Mouse (Mus musculus): ENCODE measurements around the gene Mdga1. TPM values are rescaled to one million over a fixed set of nuclear protein-coding genes. Genes with fewer than 3 reads are reported as not detected.
"Not testable (repeated sequence)": the region's sequence is repeated elsewhere in the genome, so short reads cannot be mapped to it uniquely, and the experiment has no call there.

Gene Mdga1
- polyA plus RNA-seq, 1 experiment from 2014 or later: 13.6 TPM

- Histone ChIP-seq H3K27ac (no peak overlapping the region), H3K9me3 (no peaks in the 10 kb centered on the region; the same call in 1 of the 2 replicates), H3K36me3 (no peaks in the 10 kb centered on the region), H3K27me3 (0 out of 2 replicates have a peak, but pooled peaks cover 10% of the 10 kb centered on the region), H3K4me3 (no peak overlapping the region), H3K4me1 (replicated peaks) (peaks cover 32% of the 10 kb centered on the region), H3K4me2 (no peak overlapping the region), H3K9ac (no peak overlapping the region)
- no peak for ATAC-seq (ENCODE audit: low FRiP score)
- 47% methylated on average over 6 of the region's 6 CpGs for WGBS
Observed at GRCm38 (mm10) chr17:29800096-29800455, 169.8 kb downstream of the Mdga1 start.

GRCm38 (mm10) chr17:29799398-29800095 lies 170.3 kb downstream of the Mdga1 start:
- 0 out of 2 replicates have a peak, but pooled peaks cover 10% of the 10 kb centered on the region for H3K27me3 ChIP-seq
- H3K9ac ChIP-seq: no peak overlapping the region
- WGBS: 79% methylated on average over 21 of the region's 21 CpGs
- no peaks in the 10 kb centered on the region for H3K36me3 ChIP-seq
- no peak overlapping the region for H3K4me3 ChIP-seq
- ATAC-seq (ENCODE audit: low FRiP score): no peak
- no peaks in the 10 kb centered on the region for H3K9me3 ChIP-seq
- H3K27ac ChIP-seq: no peak overlapping the region
- H3K4me2 ChIP-seq: no peak overlapping the region
- H3K4me1 ChIP-seq (replicated peaks): peaks cover 37% of the 10 kb centered on the region

DNA sequence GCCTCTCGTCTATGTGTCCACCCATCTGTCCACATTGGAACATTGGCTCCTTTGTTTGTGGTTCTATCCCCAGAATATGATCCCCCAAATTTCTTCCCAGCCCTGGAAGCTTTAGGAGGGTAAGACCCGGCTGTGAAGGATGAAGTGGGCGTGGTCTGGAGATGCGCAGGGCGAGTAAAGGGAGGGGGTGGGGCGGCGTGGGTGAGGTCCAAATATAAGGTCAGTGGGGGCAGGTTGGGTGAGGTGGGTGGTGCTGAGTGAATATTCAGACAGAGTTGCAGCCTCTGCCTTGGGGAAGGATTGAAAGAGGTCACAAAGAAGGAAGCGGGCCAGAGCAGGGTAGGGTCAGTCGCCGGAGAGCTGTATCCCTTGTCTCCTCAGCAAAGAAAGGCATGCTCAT lies 171.7 kb downstream of the Mdga1 start:
- H3K27ac ChIP-seq: peak overlapping the region; percentile 36
- WGBS: 39% methylated on average over 10 of the region's 10 CpGs
- no peak for ATAC-seq (ENCODE audit: low FRiP score)

DNA sequence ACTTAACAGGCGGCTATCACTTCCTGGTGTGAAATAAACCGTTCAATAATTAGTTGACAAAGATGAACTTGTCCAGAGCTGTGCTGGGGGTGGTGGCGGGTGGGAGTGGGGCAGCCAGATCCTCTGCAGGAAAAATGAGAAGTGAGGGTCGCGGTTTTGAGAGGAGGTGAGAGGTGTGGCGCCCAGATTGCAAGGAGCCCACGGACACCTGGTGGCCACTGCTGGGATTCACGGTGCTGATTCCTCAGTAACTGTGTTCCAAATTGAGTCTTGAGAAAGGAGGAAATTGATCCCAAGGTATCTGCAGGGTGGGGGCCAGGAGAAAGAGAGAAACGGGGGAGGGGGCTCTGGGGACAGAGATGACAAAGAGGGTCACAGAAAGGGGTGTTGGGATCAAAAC lies 173.1 kb downstream of the Mdga1 start:
- peaks cover 49% of the 10 kb centered on the region for H3K4me1 ChIP-seq (replicated peaks)

More for the DNA sequence above, 171.7 kb downstream of the Mdga1 start:
- 0 out of 2 replicates have a peak, but pooled peaks cover 10% of the 10 kb centered on the region for H3K27me3 ChIP-seq
- H3K9me3 ChIP-seq: no peaks in the 10 kb centered on the region
- peaks cover 49% of the 10 kb centered on the region for H3K4me1 ChIP-seq (replicated peaks)
- peak overlapping the region; percentile 6; the same call in 1 of the 2 replicates for H3K9ac ChIP-seq
- no peaks in the 10 kb centered on the region for H3K36me3 ChIP-seq
- H3K4me2 ChIP-seq: no peak overlapping the region
- no peak overlapping the region for H3K4me3 ChIP-seq

DNA sequence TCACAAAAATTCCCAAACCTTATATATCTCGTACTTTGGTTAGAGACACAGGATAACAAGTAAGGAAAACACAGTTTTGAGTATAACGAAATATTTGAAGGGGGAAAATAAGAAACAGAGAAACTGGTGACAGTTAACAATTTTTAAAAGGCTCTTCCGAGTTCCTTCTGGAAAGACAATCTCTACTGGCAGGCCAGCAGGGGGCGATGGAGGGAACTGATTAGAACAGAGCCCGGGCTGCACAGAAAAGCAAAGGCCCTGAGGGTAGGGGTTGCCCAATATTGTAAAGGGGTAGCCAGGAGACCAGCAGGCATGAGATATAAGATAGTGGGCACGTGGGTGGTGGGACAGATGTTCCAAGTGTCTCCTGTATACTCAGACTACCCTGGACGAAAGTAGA lies 173.8 kb downstream of the Mdga1 start:
- Histone ChIP-seq H3K4me1 (replicated peaks) (peaks cover 49% of the 10 kb centered on the region), H3K4me3 (no peak overlapping the region), H3K9me3 (no peaks in the 10 kb centered on the region), H3K4me2 (no peak overlapping the region; the same call in 1 of the 2 replicates), H3K27me3 (0 out of 2 replicates have a peak, but pooled peaks cover 10% of the 10 kb centered on the region), H3K27ac (peak overlapping the region; percentile 93), H3K9ac (no peak overlapping the region), H3K36me3 (no peaks in the 10 kb centered on the region)
- no peak; the same call in 1 of the 2 replicates for ATAC-seq (ENCODE audit: low FRiP score)
- 12% methylated on average over 7 of the region's 7 CpGs for WGBS

More for the DNA sequence above, 173.1 kb downstream of the Mdga1 start:
- WGBS: 50% methylated on average over 9 of the region's 9 CpGs
- H3K9me3 ChIP-seq: no peaks in the 10 kb centered on the region
- ATAC-seq (ENCODE audit: low FRiP score): no peak
- H3K36me3 ChIP-seq: no peaks in the 10 kb centered on the region
- no peak overlapping the region for H3K9ac ChIP-seq
- 0 out of 2 replicates have a peak, but pooled peaks cover 10% of the 10 kb centered on the region for H3K27me3 ChIP-seq
- peak overlapping the region; percentile 93 for H3K27ac ChIP-seq
- no peak overlapping the region for H3K4me2 ChIP-seq
- H3K4me3 ChIP-seq: no peak overlapping the region

DNA sequence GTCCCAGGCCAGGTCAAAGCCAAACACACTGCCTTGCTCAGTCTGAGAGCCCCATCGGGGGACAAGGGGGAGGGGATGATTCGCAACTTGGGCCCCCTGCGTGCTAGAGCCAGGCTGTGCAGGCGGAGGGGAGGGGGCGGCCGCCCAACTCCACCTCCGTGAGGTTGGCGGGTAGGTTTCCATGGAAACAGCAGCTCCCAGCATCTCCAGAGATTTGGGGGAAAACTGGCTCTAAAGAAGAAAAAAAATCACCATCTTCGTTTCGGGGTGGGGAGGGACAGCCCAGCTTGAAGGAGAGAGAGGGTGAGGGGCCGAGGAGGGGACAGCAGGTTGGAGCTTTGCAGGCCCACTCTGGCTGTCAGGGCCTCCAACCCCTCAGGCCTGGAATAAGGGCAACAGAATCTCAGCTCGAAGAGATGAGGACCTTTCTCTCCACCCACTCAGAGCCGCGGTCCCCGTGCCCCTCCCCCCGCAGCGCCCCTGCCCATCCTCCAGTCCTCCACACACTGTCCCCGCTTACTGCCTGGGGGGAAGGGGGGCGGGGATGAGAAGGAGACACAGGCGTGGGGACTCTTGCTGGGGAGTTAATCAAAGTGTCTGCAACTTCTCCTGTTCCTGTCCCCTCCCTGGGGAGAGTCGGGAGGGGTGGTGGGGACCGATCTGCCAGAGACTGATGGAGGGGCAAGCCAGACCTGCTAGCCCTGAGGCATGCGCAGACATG lies 174.7 kb downstream of the Mdga1 start:
- WGBS: 1% methylated on average over 23 of the region's 23 CpGs
- Histone ChIP-seq H3K27me3 (0 out of 2 replicates have a peak, but pooled peaks cover 4% of the 10 kb centered on the region), H3K4me2 (peak overlapping the region; percentile 59), H3K4me3 (peak overlapping the region; percentile 27), H3K9me3 (no peaks in the 10 kb centered on the region), H3K9ac (peak overlapping the region; percentile 61), H3K36me3 (no peaks in the 10 kb centered on the region), H3K4me1 (replicated peaks) (peaks cover 49% of the 10 kb centered on the region), H3K27ac (peak overlapping the region; percentile 93)
- ATAC-seq (ENCODE audit: low FRiP score): peak; percentile 77

DNA sequence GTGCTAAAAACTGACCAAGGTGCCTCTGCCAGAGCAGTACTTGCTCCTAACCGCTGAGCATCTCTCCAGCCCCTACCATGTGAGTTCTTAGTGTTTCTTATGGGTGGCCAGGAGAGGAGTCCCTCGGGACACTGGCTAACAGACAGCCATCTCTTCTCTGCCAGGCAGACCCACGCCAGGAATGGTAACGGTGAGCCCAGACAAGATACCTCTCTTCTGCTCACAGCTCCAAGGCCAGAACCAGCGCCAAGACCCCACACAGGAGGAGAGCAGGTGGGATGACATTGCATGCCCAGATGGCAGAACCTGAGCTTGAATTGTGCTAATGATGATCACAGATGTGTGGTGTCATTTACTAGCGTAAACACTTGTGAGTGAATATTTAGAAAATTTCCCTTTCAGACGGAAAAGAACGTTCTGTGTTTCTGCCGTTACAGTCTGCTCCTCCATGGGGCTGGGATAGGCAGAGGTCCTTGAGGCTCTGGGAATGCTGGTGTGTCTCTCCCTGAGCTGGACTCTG lies 178.3 kb downstream of the Mdga1 start:
- 86% methylated on average over 9 of the region's 9 CpGs for WGBS
- no peaks in the 10 kb centered on the region for H3K9me3 ChIP-seq

DNA sequence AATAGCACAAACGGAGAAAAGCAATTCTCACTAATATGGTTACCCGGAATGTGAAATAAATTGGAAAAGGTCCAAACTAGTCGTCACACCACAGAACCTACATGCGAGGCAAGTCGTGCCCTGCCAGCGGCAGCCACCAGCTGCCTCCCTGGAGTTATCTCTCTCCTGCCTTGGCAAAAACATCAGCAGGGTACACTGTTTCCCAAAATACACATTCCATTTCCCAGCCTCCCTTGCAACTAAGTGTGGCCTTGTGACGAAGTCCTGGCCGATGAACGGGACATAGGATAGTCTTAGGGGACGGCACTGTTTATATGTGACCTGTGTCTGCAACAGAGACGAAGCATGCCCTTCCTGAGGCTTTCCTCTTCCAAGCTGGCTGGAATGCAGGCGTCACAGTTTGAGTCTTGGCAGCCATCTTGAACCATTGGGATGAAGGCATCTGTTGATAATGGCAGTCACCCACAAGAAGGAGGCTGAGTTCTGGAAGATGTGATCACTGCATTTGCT lies 179.6 kb downstream of the Mdga1 start:
- H3K4me3 ChIP-seq: no peak overlapping the region
- H3K9ac ChIP-seq: no peak overlapping the region
- peaks cover 19% of the 10 kb centered on the region for H3K4me1 ChIP-seq (replicated peaks)
- no peak overlapping the region for H3K4me2 ChIP-seq
- H3K27me3 ChIP-seq: no peaks in the 10 kb centered on the region
- H3K36me3 ChIP-seq: no peaks in the 10 kb centered on the region
- 0 out of 2 replicates have a peak overlapping the region, but pooled peaks have one; percentile 4 for H3K27ac ChIP-seq
- H3K9me3 ChIP-seq: no peaks in the 10 kb centered on the region
- 84% methylated on average over 12 of the region's 12 CpGs for WGBS
- ATAC-seq (ENCODE audit: low FRiP score): no peak

More for the DNA sequence above, 178.3 kb downstream of the Mdga1 start:
- H3K4me3 ChIP-seq: no peak overlapping the region
- H3K9ac ChIP-seq: no peak overlapping the region
- H3K36me3 ChIP-seq: no peaks in the 10 kb centered on the region
- H3K27me3 ChIP-seq: no peaks in the 10 kb centered on the region
- no peak for ATAC-seq (ENCODE audit: low FRiP score)
- no peak overlapping the region for H3K4me2 ChIP-seq
- H3K4me1 ChIP-seq (replicated peaks): peaks cover 30% of the 10 kb centered on the region
- no peak overlapping the region for H3K27ac ChIP-seq

DNA sequence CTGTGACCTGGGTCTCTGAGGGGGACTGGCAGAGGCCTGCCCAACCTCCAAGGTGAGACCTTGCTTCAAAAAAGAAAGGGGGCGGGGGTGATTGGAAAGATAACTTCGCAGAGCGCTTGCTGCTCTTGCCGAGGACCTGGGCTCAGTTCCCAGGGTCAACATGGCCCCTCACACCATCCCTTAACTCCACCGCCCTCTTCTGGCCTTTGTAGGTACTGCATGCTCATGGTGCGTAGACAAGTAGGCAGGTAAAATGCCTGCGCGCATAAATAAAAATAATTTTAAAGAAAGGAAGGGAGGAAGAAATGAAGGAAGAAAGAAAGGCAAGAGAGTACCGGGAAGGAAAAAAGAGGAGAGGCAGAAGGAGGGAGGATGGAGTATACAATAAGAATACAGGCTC lies 180.2 kb downstream of the Mdga1 start:
- Histone ChIP-seq H3K9me3 (no peaks in the 10 kb centered on the region), H3K27ac (no peak overlapping the region)
- 69% methylated on average over 9 of the region's 9 CpGs for WGBS

DNA sequence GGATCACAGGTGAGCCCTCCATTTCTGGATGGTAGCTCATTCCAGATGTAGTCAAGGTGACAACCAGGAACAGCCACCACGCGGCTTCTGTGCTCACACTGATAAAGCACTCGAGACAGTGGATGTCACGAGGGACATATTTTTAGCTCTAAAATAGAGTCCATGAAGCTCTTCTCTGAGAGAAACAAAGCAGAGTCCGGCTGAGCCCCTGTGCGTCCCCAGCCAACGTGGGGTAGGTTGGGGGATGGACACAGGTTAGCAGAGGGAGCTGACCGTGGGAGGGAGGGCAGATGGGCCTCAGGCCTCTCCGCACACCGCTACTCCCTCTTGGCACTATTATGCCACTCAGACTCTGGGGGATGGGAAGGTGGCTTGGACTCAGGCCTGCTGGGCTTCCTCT lies 181.3 kb downstream of the Mdga1 start:
- H3K4me3 ChIP-seq: no peak overlapping the region

More for the DNA sequence above, 180.2 kb downstream of the Mdga1 start:
- ATAC-seq (ENCODE audit: low FRiP score): no peak
- H3K9ac ChIP-seq: no peak overlapping the region
- no peak overlapping the region for H3K4me3 ChIP-seq
- peaks cover 13% of the 10 kb centered on the region for H3K4me1 ChIP-seq (replicated peaks)
- H3K4me2 ChIP-seq: no peak overlapping the region
- H3K36me3 ChIP-seq: no peaks in the 10 kb centered on the region
- H3K27me3 ChIP-seq: no peaks in the 10 kb centered on the region

DNA sequence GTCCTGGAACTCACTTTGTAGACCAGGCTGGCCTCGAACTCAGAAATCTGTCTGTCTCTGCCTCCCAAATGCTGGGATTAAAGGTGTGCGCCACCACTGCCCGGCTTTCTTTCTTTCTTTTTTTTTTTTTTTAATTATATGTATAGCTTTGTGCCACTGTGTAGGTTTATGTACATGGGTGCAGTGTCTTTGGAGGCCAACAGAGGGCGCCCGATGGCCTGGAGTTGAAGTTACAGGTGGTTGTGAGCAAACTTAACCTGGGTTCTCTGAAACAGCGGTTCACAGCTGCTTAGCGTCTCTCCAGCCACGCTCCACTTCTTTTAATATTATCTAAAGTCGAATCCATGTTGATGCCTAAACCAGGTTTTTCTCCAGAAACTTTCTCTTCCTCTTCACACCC lies 185.1 kb downstream of the Mdga1 start:
- no peak for ATAC-seq (ENCODE audit: low FRiP score)

More for the DNA sequence above, 181.3 kb downstream of the Mdga1 start:
- no peaks in the 10 kb centered on the region for H3K9me3 ChIP-seq
- no peak overlapping the region for H3K27ac ChIP-seq
- H3K9ac ChIP-seq: no peak overlapping the region
- WGBS: 81% methylated on average over 10 of the region's 10 CpGs
- no peak for ATAC-seq (ENCODE audit: low FRiP score)
- no peaks in the 10 kb centered on the region for H3K27me3 ChIP-seq
- 0 out of 2 replicates have a peak, but pooled peaks cover 3% of the 10 kb centered on the region for H3K4me1 ChIP-seq (replicated peaks)
- no peaks in the 10 kb centered on the region for H3K36me3 ChIP-seq
- no peak overlapping the region for H3K4me2 ChIP-seq

DNA sequence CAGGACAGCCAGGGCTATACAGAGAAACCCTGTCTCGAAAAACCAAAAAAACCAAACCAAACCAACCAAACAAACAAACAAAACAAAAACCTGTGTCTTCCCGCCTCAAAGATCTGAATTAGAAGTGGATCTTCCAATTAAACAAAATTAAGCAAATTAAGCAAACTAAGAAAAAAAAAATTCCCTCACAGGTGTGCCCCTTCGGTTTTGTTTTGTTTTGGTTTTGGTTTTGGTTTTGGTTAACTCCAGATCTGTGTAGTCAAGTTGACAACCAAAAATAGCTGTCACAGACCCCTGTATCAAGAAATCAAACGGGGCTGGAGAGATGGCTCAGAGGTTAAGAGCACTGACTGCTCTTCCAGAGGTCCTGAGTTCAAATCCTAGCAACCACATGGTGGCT lies 188.4 kb downstream of the Mdga1 start:
- not testable (repeated sequence) for ATAC-seq (ENCODE audit: low FRiP score); H3K4me3 ChIP-seq; H3K4me1 ChIP-seq (replicated peaks); H3K9ac ChIP-seq; H3K9me3 ChIP-seq; H3K27me3 ChIP-seq; H3K4me2 ChIP-seq; H3K27ac ChIP-seq; H3K36me3 ChIP-seq
- WGBS: 92% methylated on average over 4 of the region's 4 CpGs

More for the DNA sequence above, 185.1 kb downstream of the Mdga1 start:
- no peak overlapping the region for H3K4me3 ChIP-seq
- H3K9ac ChIP-seq: no peak overlapping the region
- WGBS: 82% methylated on average over 9 of the region's 9 CpGs
- H3K9me3 ChIP-seq: no peaks in the 10 kb centered on the region
- no peaks in the 10 kb centered on the region for H3K27me3 ChIP-seq
- H3K4me1 ChIP-seq (replicated peaks): no peaks in the 10 kb centered on the region
- no peak overlapping the region for H3K4me2 ChIP-seq
- H3K27ac ChIP-seq: no peak overlapping the region
- H3K36me3 ChIP-seq: no peaks in the 10 kb centered on the region
